Mouse (Mus musculus) G1E (cell line): Measurements from ENCODE around the gene Defb22. TPM values are rescaled to one million over a fixed set of nuclear protein-coding genes. Genes with fewer than 3 reads are reported as not detected.

Experiments used
- ATAC-seq: 2 replicates; pipeline ENCODE4 v1.8.0; 2016; ENCODE audit warnings: mild to moderate bottlenecking; ENCODE audit not compliant: insufficient number of reproducible peaks, poor library complexity, low FRiP score, severe bottlenecking; ENCODE audit errors: extremely low read depth
- DNase-seq: peaks from one replicate; pipeline ENCODE4 v3.0.0; 2012; ENCODE audit warnings: low spot score
- H3K27me3 ChIP-seq: 2 replicates; pipeline ENCODE4 v1.6.1; 2012; ENCODE audit warnings: mild to moderate bottlenecking, low read length, inconsistent platforms; ENCODE audit not compliant: insufficient read depth
- H3K36me3 ChIP-seq: replicated peaks from 2 replicates; pipeline ENCODE3; 2012; ENCODE audit warnings: mild to moderate bottlenecking, inconsistent platforms
- H3K4me1 ChIP-seq: 2 replicates; pipeline ENCODE4 v1.6.1; 2012; ENCODE audit warnings: low read depth, low read length, inconsistent platforms, mixed read lengths; ENCODE audit not compliant: insufficient read depth
- H3K4me3 ChIP-seq: 2 replicates; pipeline ENCODE4 v1.5.1; 2012; ENCODE audit warnings: low read depth, mild to moderate bottlenecking, inconsistent platforms, low read length, moderate library complexity, mixed read lengths
- H3K9me3 ChIP-seq: replicated peaks from 2 replicates; pipeline ENCODE4 v1.6.1; 2012; ENCODE audit warnings: inconsistent platforms
- CTCF ChIP-seq: IDR thresholded peaks from 2 replicates; pipeline ENCODE4 v1.5.1; 2012; ENCODE audit warnings: low read depth, low read length, inconsistent platforms, mixed read lengths
- GATA1 ChIP-seq: IDR thresholded peaks from 2 replicates; pipeline ENCODE4 v1.6.1; 2012; ENCODE audit warnings: borderline replicate concordance, low read length, inconsistent platforms, mixed read lengths
- GATA2 ChIP-seq: IDR thresholded peaks from 2 replicates; pipeline ENCODE4 v1.6.1; 2012; ENCODE audit warnings: low read depth, low read length, inconsistent platforms, borderline replicate concordance
- POLR2AphosphoS5 ChIP-seq: IDR thresholded peaks from 2 replicates; pipeline ENCODE4 v1.6.1; 2012; ENCODE audit warnings: low read depth, low read length, inconsistent platforms; ENCODE audit not compliant: insufficient replicate concordance
- TAL1 ChIP-seq: conservative IDR thresholded peaks from 2 replicates; pipeline ENCODE4 v1.6.1; 2012; ENCODE audit warnings: low read depth, low read length, inconsistent platforms, mixed read lengths
- polyA plus RNA-seq: library from polyadenylated mRNA; stranded (reverse); fragments of >175 nt; gene quantifications from 2 replicates; pipeline ENCODE4 v1.2.3, GENCODE M21; 2012
- total RNA-seq, 2 experiments: library from RNA; stranded (forward) in 1 of 2; stranded (reverse) in 1 of 2; fragments of 200-1000 nt in 1 of 2; fragments of >200 nt in 1 of 2; fragmentation: Nextera tagmentation in 1 of 2; gene quantifications; 2 replicates each; pipeline ENCODE4 v1.2.3; 2014 to 2017

Defb22 gene
- total and polyA plus RNA-seq, 3 experiments, result not detected

DNA sequence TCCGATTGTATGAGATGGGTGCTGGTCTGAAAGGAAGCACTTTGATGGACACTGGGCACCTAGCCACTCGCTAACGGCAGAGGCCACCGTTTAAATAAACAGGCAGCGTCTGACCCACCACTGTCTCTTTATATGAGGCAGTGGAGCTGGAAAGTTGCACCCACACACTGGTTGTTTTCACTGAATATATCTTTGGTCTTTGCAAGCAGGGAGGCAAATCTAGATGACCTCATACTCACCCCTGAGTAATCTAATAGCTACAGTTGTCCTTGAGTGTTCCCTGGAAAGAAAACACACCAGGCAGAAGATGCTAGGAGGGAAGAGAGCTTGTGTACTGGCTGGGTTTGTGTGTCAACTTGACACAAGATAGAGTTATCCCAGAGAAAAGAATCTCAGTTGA lies 42.5 kb downstream of the Defb22 start:
- no peaks in the 10 kb centered on the region for H3K9me3 ChIP-seq
- ATAC-seq (no peak), DNase-seq (no peak)

DNA sequence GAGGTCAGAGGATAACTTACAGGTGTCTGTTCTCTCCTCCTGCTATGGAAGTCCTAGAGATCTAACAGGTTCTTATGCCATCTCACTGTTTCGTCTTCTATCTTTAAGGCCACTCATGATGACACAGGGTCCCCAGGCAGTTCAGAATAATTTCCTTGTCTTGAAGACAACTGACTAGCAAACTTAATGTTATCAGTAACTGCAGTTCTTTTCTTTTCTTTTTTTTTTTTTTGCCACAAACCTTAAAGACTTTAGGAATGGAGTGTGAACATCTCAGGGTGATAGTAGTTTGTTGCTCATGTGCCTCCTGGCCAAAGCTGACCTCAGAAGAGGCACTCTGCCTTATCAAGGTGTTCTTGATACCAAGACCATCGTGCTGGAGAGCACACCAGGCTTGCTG lies 43.3 kb downstream of the Defb22 start:
- Histone ChIP-seq H3K36me3 (peaks cover 27% of the 10 kb centered on the region), H3K9me3 (no peaks in the 10 kb centered on the region), H3K27me3 (peaks cover 4% of the 10 kb centered on the region; the same call in 1 of the 2 replicates), H3K4me3 (no peak overlapping the region), H3K4me1 (peaks cover 37% of the 10 kb centered on the region)
- peak; percentile 8; the same call in 1 of the 2 replicates for ATAC-seq
- no peak for TF ChIP-seq GATA2
- no peak for TF ChIP-seq POLR2AphosphoS5
- TF ChIP-seq GATA1, result no peak
- no peak for DNase-seq

More for the DNA sequence above, 42.5 kb downstream of the Defb22 start:
- H3K27me3 ChIP-seq, result peaks cover 9% of the 10 kb centered on the region; the same call in 1 of the 2 replicates
- no peak overlapping the region for H3K4me3 ChIP-seq
- no peak for TF ChIP-seq GATA2
- no peak for TF ChIP-seq GATA1
- TF ChIP-seq CTCF, result no peak
- no peak for TF ChIP-seq POLR2AphosphoS5
- TF ChIP-seq TAL1, result no peak
- peaks cover 35% of the 10 kb centered on the region for H3K4me1 ChIP-seq
- H3K36me3 ChIP-seq, result peaks cover 19% of the 10 kb centered on the region

GRCm38 (mm10) chr2:152443281-152443680 lies 46.7 kb downstream of the Defb22 start:
- H3K4me3 ChIP-seq, result no peak overlapping the region
- TF ChIP-seq POLR2AphosphoS5, result no peak
- no peak for TF ChIP-seq GATA2
- TF ChIP-seq CTCF, result no peak
- TF ChIP-seq GATA1, result no peak
- no peak for TF ChIP-seq TAL1
- ATAC-seq (no peak), DNase-seq (no peak)
- H3K4me1 ChIP-seq, result peaks cover 40% of the 10 kb centered on the region
- H3K36me3 ChIP-seq, result peaks cover 51% of the 10 kb centered on the region
- peaks cover 6% of the 10 kb centered on the region; the same call in 1 of the 2 replicates for H3K27me3 ChIP-seq
- no peaks in the 10 kb centered on the region for H3K9me3 ChIP-seq

DNA sequence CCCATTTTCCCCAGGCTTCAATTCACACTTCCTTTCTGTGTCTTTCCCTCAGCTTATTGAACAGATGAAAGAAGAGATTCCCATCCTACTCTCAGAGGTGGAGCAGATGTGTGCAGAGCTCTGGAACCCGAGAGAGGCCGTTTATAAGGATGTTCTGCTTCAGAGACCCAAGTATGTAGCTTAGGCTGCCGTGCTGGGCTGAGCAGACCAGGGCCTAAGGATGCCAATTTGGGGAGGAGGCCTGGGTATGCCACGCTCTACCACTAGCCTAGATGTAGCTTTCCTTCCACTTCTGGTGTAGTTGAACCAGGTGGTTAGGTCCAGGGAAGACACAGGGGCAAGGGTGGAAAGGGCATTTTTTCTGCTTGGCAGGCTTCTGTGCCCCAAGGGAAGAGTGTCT lies 47.6 kb downstream of the Defb22 start:
- Histone ChIP-seq H3K27me3 (peaks cover 6% of the 10 kb centered on the region; the same call in 1 of the 2 replicates), H3K36me3 (peaks cover 51% of the 10 kb centered on the region), H3K9me3 (no peaks in the 10 kb centered on the region), H3K4me1 (peaks cover 42% of the 10 kb centered on the region), H3K4me3 (no peak overlapping the region)
- DNase-seq (no peak), ATAC-seq (no peak)
- no peak for TF ChIP-seq GATA2
- no peak for TF ChIP-seq CTCF
- no peak for TF ChIP-seq POLR2AphosphoS5
- TF ChIP-seq GATA1, result no peak
- no peak for TF ChIP-seq TAL1

- DNase-seq (no peak), ATAC-seq (no peak)
- peaks cover 46% of the 10 kb centered on the region for H3K4me1 ChIP-seq
- no peak overlapping the region for H3K4me3 ChIP-seq
- H3K36me3 ChIP-seq, result peaks cover 51% of the 10 kb centered on the region
- peaks cover 6% of the 10 kb centered on the region; the same call in 1 of the 2 replicates for H3K27me3 ChIP-seq
- H3K9me3 ChIP-seq, result no peaks in the 10 kb centered on the region
- TF ChIP-seq GATA1, result no peak
- no peak for TF ChIP-seq GATA2
- TF ChIP-seq CTCF, result no peak
- TF ChIP-seq TAL1, result no peak
- no peak for TF ChIP-seq POLR2AphosphoS5
Observed at GRCm38 (mm10) chr2:152439833-152440232, 50.1 kb downstream of the Defb22 start.

- ATAC-seq, result no peak
- H3K36me3 ChIP-seq, result peaks cover 48% of the 10 kb centered on the region
- peaks cover 45% of the 10 kb centered on the region for H3K4me1 ChIP-seq
- DNase-seq, result no peak
- no peaks in the 10 kb centered on the region for H3K9me3 ChIP-seq
- no peak overlapping the region for H3K4me3 ChIP-seq
- TF ChIP-seq GATA2 (no peak), TAL1 (no peak)
- peaks cover 6% of the 10 kb centered on the region; the same call in 1 of the 2 replicates for H3K27me3 ChIP-seq
Observed at GRCm38 (mm10) chr2:152438963-152439362, 51.0 kb downstream of the Defb22 start.
